Mouse (Mus musculus): ENCODE measurements around the gene Pacrg. TPM values are rescaled to one million over a fixed set of nuclear protein-coding genes. Genes with fewer than 3 reads are reported as not detected.

The Pacrg gene
- total RNA-seq, 2 experiments from 2014 or later, result not detected

DNA sequence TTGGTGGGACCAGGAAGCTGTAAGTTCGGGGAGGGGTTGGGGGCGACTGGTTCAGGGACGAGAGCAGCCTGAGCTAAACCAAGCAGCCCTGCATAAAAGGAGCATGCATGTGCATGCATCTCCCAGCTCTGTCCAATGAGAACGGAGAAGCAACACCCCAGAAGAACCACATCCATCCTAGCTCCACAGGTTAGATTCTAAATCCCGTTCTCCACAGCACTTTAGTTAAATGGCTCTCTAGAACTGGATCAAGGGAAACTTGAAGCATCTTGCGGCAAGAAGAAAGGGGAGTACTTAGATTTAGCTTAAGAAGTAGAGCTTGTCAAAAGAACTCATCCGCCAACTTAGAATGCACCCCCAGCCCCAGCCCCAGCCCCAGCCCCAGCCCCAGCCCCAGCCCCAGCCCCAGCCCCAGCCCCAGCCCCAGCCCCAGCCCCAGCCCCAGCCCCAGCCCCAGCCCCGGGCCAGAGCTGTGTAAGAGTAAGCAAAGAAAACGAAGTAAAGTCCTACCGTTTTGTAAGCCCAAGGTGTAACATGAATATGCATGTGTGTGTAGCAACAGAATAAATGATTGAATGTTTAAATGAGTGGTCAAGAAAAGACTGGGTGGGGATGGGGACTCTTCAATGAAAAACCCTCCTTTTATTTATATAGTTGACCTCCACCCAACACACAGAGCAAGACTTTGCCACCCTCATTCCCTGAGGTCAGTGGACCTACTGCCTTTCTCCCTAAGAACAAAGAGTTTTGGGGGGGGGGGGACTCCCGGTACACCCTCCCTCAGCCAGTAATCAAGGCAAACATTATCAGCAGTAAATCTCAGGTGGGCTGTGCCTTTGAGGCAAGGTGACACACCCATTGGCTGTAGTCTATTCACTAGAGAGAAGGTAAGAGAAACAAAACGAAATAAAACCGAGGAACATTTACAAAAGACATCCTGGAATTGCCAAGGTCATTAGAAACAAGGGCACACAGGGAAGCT lies 474.3 kb downstream of the Pacrg start:
- ATAC-seq (replicated peaks; ENCODE audit: low FRiP score, poor library complexity, severe bottlenecking), result no peak

DNA sequence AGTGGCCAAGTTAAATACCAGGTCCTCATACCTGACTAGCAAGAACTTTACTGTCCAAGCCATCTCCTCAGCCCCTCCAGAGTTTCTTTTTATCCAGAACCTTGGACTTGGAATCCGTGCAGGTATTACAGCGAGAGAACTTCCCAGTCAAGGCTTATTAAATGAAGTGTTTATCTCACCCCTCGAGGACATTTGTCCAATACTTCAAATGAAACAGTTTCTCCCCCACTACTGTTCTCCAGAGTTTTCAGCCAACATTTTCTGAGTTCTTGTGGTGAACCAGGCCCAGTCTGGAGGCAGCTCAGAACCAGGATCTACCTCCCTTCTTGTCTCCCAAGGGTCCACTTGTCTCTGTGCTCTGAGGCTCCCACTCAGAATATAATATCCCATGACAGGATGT lies 477.0 kb downstream of the Pacrg start:
- ATAC-seq (replicated peaks; ENCODE audit: low FRiP score, poor library complexity, severe bottlenecking), result no peak

DNA sequence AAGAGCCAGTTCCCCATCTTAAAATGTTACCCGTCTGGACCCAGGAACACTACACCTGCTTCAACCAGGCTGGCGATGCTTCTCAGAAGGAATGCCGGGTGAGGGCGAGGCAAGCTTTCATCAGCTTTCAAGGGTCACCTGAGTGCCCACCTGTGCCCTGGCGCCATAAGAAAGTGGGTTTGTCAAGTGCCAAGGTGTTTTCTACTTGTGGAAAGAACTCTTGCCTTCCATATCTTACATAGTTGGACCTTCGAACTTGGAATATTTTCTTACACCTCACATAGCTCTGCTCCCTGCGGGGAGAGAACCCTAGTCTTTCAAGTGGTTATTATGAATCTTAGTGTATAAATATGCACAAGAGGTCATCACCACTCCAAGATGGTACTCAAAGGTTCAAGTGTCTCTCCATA lies 478.2 kb downstream of the Pacrg start:
- ATAC-seq (replicated peaks; ENCODE audit: low FRiP score, poor library complexity, severe bottlenecking), result no peak

DNA sequence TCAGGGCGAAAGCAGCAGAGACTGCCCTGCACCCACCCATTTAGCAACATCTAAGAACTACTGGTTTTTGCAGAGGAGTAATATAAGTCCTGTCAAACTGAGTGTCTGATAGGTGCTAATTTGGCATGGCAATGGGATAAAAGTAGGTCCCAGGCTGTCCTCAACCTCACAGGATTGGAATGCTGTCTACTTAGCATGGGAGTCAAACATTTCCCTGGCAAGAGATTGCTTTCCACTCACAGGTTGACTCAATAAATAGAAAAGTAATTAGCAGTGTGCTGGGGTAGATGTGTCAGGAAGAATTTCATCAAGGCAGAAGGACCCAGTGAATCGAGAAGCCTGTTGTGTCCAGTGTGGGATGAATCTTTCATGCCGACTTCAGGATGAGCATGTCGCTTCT lies 479.4 kb downstream of the Pacrg start:
- ATAC-seq (replicated peaks; ENCODE audit: low FRiP score, poor library complexity, severe bottlenecking), result no peak

DNA sequence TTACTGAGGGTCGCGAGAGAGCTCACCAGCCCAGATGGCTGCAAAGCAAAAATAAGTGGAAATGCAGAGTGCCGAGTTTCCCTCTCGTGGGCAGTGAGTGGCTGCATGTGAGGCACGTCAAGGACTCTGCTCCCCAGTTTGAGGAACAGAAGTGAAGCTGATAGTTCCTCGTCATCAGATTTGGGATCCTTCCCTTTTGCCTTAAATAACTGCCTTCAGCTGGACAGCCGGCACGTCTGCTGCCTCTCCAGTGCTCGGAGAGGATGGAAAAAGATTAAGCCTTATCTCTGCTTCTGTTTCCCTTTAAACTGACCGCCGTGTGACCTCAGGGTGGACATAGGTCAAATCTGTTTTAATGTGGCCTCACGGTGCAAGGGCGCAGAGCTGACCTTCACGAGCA lies 480.6 kb downstream of the Pacrg start:
- ATAC-seq (replicated peaks; ENCODE audit: low FRiP score, poor library complexity, severe bottlenecking), result no peak

DNA sequence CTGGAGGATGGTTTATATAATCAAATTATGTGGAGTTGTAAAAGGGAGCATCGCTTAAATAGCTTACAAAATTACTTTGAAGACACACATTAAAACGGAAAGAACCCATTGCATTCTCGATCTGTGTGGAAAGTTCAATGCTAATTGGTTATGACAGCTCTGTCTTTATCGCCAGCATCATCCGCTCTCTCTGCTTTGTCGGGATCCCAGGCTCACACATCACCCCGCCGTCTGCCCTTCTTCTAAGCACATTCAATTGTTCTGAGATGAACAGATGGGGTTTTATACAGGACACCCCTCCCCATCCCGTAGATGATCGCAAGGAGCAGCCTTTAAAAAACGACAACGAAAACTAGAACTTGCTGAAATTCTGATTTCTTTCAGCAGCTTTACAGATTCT lies 482.8 kb downstream of the Pacrg start:
- ATAC-seq (replicated peaks; ENCODE audit: low FRiP score, poor library complexity, severe bottlenecking), result no peak

DNA sequence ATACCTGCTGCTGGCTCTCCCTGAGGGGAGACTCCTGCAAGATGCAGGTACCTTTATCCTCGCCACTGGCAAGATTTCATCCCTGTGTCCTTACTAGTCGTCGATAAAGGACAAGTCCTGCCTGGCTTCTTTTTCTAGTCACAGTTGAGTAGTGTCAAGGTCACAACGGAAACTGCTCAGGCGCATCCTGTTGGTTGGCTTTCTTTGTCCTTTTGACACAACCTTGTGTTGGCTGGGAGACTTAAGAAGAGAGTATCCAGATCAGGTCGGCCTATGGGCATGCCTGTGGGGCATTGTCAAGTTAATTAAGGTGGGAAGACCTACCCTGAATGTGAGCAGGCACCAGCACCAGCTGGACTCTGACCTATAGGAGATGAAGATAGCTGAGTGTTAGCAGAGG lies 483.8 kb downstream of the Pacrg start:
- ATAC-seq (replicated peaks; ENCODE audit: low FRiP score, poor library complexity, severe bottlenecking), result no peak

DNA sequence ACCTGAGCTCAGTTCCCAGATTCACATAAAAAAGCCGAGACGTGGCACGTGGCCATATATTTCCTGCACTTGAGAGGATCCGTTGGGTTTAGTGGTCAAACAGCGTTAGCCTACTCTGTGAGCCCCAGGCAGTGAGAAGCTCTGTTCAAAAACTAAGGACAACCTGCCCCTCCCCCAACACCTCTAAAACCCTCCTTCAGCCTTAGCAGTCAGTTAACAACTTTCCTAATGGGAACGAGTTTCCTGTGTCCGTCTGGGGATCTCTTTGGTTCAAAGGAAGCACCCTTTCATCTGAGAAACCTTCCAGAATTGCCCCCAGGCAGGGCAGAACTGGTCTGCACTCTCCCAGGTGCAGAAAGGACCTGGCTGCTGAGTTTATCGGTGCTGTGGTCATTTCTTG lies 484.4 kb downstream of the Pacrg start:
- no peak for ATAC-seq (replicated peaks; ENCODE audit: low FRiP score, poor library complexity, severe bottlenecking)

Other genes starting within 250 kb of the Pacrg start
- not detected in 2 replicates for gene Prkn, start 73 bp upstream of the Pacrg start, total RNA-seq (2015; ENCODE audit: low replicate concordance)
- gene Prkn, start 73 bp upstream of the Pacrg start, total RNA-seq (2017; ENCODE audit: low replicate concordance), result 1.3 TPM in 1 of 2 replicates, not detected in the other

Measured in erythroid progenitor cell, adult 5-6 weeks (primary cell).